Mouse (Mus musculus) retina, postnatal 1 day (tissue): ENCODE measurements around the gene Alyref.
A peak's percentile ranks its signal among the peaks of the same experiment; 100 is the strongest.
"Not testable (repeated sequence)": the region's sequence is repeated elsewhere in the genome, so short reads cannot be mapped to it uniquely, and the experiment has no call there.

Source experiments
- DNase-seq: peaks from one replicate; pipeline ENCODE4 v3.0.0-alpha.2; 2012

Gene Alyref

DNA sequence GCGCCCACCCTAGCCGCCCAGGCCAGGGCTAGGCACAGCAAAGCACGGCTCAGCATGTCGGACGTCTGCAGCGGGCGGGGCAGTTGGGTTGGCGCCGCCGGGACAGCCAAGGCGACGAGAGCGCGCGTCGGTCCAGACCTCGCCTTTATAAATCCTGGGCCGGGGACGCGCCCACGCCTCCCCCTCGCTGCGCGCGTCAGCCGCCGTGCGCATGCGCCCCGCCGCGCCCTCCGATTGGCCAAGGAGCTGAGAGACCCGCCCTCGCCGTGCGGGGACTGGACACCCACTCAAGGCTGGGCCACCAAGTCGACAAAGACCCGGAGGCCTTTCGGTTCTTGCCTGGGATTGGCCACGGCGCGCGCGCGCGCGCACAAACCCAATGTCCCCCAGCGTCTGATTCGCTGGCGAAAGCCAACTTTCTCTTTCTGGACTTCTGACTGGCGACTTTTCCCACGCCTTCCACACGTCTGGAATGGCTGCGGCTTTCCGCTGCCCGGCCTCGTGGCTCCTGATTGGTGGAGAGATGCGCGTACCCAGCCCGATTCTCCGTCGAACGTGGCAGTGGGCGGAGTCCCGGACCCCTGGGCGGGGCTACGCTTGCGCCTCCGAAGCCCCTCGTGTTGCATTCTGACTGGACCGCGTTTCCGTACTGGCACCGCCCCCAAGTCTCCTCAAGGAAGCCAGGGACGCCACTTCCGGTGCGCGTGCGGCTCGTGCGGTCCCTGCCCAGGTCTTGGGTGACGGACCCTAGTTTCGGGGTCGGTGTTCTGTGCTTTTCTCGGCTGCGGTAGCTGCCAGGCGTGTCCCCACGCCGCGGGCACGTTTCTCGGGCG is 25.2 kb downstream of the Alyref start, which contains the start of gene P4hb:
Gene P4hb (minus strand): TSS at position 502 of the 833 bp plus-strand sequence.
- peak; percentile 100 for DNase-seq

- no peak for DNase-seq
Measured at GRCm38 (mm10) chr11:120572417-120572751, 25.8 kb downstream of the Alyref start.

GRCm38 (mm10) chr11:120571754-120572416 is 26.3 kb downstream of the Alyref start:
- DNase-seq = no peak

- no peak for DNase-seq
Measured at GRCm38 (mm10) chr11:120571122-120571521, 27.0 kb downstream of the Alyref start.

GRCm38 (mm10) chr11:120568324-120568723 is 29.8 kb downstream of the Alyref start:
- no peak for DNase-seq

DNA sequence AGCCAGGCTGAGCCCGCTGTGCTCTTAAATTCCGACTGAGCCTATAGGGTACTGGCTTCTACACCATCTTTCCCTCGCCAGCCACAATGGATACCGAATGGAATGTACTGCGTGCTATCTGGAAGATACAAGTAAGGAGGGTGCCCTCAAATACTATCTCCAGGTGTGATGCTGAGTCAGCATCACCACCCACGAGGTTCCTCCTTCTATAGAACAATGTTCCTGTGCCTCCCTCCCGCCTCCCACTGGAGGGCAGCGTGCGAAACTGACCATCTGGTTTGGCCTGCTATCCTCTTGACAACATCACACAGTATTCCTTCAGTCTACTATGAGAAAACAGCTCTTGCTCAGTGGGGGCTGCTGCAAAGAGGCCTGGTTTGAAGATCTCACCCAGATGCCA is 33.1 kb downstream of the Alyref start:
- no peak for DNase-seq

DNA sequence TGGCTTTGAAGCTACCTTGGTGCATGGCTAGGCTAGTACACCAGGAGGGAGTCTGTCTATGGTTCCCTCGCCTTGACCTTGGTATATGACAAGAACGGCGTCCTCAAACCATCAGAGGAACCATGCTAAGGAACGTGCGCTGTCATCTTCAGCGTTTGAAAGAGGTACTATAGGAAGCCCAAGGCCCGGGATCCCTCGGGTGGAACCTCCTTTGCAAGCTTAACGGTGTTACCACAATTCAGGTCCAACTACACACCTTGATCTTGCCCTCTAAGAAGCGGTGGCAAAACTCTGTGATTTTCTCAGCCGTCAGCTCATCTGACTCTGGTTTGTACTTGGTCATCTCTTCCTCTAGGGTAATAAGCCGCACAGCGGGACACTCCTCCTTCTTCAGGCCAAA is 35.2 kb downstream of the Alyref start:
- DNase-seq = no peak

DNA sequence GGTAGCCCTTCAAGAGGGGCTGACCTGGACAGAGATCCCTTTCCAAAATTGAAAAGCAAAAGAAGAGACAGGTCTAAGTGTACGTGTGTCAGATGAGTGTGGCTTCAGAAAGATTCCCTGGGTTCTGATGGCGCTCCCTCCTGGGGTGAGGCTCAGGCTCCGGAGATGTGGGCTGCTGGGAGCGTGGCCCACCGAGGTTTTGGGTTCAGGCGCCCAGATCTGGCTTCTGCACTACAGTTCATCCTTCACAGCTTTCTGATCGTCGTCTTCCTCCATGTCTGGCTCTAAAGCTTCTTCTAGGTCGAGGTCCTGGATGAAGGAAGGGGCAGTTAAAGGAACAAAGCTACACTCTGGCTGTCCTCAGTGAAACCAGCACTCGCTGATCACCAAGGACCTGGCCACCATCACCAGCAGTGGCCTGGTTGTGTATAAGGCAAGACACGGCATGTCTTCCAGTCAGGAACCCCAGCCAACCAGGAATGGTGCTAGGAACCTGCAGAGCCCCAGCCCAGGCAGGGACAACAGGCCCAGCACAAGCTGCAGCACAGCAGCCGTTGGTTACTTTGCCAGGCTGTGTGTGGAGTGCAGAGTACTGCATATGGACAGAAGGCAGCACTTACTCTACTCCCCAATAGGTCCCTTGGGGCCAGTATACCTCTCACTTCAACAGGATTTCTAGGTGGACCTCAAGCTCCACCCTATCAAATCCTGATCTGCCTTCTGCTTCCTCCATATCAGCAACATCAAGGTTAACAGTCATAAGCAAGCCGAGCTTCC is 37.0 kb downstream of the Alyref start:
- DNase-seq = no peak

GRCm38 (mm10) chr11:120558843-120559242 is 39.3 kb downstream of the Alyref start:
- not testable (repeated sequence) for DNase-seq

DNA sequence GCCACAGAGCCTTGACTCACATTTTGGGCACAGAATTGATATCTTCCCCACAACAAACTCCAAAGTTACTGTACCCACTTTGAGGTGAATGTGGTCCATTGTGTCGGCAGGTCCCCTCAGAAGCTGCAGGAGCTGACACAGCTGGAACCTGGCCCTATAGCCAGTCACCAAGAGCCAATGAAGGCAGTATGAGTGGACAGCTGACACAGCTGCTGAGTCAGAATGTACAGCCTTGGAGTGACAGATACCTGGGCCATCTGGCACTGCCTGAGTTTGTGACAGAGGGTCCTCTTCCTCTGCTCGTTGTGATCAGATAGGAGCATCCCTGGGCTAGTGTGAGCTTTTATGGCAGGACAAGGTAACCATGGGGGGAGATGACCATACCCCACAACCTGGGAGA is 42.9 kb downstream of the Alyref start:
- no peak for DNase-seq

DNA sequence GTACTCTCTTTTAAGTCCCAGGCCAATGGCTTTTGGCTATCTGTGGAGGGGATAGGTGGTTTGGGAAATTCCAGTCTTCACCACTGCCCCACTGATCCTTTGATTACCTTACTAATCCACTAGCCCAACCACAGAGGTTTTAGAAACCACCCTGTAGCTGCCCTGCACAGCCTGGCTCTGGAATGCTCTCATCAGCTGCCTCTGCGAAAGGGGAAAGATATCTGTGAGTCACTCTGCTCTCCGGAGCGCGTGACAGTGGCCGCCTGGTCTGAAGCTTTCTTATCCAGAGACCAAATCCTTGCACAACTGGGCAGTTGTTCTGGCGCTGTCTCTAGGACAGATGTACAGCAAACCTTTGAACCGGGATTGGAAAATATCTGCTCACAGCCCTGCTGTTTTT is 43.3 kb downstream of the Alyref start:
- DNase-seq = no peak

- no peak for DNase-seq
Measured at GRCm38 (mm10) chr11:120552736-120553135, 45.4 kb downstream of the Alyref start.

GRCm38 (mm10) chr11:120550810-120551440 is 47.2 kb downstream of the Alyref start, which contains the start of gene Ppp1r27:
TSS of gene Ppp1r27 (minus strand) at chr11:120551132.
- no peak for DNase-seq

GRCm38 (mm10) chr11:120549986-120550809 is 48.0 kb downstream of the Alyref start:
- no peak for DNase-seq

DNA sequence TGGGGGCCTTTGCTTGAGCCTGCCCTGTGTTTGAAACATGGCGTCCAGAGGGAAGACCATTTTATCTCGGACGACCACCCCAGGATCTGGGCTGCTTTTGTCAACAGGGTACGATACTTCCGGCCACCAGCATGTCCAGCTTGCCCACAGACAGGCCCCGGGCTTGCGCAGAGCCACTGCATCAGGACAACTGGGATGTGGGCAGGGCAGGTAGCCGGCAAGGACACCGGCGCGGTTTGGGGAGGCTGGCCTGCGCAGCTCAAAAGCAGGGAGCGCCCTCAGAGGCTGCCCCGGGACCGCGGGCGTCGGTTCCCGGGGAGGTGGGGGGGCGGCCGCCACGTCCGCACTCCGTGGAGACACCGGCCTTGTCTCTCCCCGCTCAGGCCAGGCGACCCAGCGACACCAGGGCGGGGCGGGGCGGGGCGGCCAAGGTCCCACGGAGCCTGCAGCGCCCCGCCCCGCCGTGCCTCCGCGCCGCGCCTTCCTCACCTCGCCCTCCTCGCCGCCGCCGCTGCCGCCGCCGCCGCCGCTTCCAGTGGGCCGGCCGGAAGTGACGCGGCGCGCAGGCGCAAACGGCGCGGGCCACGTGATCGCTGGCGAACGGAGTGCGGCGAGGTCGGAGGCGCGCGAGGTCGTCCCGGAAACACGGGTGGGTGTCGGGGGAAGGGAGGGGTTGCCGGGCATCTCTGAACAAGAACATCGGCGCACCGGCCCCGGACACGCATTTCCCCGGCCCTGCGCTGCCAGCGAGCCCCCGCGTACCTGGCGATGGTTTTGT is 48.8 kb downstream of the Alyref start, which contains the start of gene Mcrip1:
Gene Mcrip1 (minus strand): TSS at position 560 of the 778 bp plus-strand sequence.
- DNase-seq = peak; percentile 95

GRCm38 (mm10) chr11:120548786-120549167 is 49.4 kb downstream of the Alyref start:
- no peak for DNase-seq

- DNase-seq = no peak
Measured at GRCm38 (mm10) chr11:120548214-120548613, 50.0 kb downstream of the Alyref start.

DNA sequence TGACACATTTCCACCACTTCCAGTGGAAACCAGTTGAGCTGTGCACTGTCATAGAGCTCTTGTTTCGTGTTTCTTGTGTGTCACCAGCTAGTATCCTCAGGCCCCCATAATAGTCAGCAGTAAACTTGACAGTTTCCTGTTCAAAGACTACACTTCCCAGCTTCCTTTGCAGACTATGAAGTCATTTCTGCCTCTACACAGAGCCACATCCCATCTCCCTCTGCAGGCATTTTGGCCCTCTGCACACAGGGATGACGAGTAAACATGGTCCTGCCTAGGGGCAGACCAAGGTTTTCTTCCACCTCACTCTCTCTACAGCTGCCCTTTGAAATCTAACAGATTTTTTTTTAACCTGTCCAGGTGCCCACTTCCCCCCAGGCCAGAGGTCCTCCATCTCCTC is 50.7 kb downstream of the Alyref start:
- DNase-seq = peak; percentile 14

- DNase-seq = no peak
Measured at GRCm38 (mm10) chr11:120545964-120546363, 52.2 kb downstream of the Alyref start.

GRCm38 (mm10) chr11:120542376-120542775 is 55.8 kb downstream of the Alyref start:
- DNase-seq = no peak
